Mouse (Mus musculus) erythroblast, embryonic 14.5 days (primary cell): ENCODE measurements around the gene Serpinh1.

Source experiments
- GATA1 ChIP-seq: IDR thresholded peaks from 2 replicates; pipeline ENCODE4 v1.6.1; 2012; ENCODE audit warnings: low read length, inconsistent platforms, mixed read lengths
- TAL1 ChIP-seq: IDR thresholded peaks from 3 replicates; pipeline ENCODE4 v1.6.1; 2012; ENCODE audit warnings: low read length, inconsistent platforms, mixed read lengths

DNA sequence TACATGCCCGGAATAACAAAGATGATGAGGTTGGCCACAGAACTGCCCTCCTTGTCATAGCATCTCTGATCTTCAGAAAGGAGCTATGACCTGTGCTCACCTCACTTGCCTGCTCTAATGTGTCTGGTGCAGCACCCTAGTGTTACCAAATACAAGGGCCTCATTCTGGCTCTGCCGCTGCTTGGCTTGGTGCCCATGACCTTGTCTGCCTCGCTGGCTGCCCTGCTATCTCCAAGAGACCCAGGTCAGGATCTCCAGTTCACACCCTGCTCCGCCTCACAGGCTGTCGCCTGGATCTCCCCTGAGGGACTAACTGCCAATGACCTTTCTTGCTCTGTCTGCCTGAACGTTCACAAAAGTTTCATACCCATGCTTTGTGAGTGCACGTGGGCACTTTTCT is 4.2 kb upstream of the Serpinh1 start:
- TF ChIP-seq TAL1 (no peak), GATA1 (no peak)
